Mouse (Mus musculus) c-Kit-positive CD71-positive TER-119-positive erythroid progenitor cells, embryonic 14.5 days (primary cell): Measurements from ENCODE around the gene Nek2.

ENCODE experiments used
- DNase-seq: peaks from one replicate; pipeline ENCODE4 v3.0.0-alpha.2; 2013; ENCODE audit warnings: low spot score

The Nek2 gene

DNA sequence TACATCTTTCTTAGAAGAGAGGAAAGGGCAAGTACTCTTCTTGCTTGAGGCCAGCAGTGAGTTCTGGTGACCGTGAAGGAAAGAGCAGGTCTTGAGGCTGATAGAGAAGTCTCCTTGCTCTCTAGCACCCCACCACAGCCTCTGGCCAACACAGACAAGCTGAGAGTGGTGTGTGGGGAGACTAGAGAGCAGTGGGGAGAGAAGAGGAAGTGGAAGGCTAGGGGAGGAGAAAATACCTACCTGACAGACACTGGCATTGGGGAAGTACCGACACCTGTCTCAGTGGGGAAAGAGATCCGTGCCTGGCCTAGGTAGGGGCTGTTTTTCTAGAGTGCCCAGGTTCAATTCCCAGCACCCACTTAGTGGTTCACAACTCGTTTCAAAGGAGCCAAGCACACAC lies 7.0 kb upstream of the Nek2 start:
- DNase-seq = no peak

DNA sequence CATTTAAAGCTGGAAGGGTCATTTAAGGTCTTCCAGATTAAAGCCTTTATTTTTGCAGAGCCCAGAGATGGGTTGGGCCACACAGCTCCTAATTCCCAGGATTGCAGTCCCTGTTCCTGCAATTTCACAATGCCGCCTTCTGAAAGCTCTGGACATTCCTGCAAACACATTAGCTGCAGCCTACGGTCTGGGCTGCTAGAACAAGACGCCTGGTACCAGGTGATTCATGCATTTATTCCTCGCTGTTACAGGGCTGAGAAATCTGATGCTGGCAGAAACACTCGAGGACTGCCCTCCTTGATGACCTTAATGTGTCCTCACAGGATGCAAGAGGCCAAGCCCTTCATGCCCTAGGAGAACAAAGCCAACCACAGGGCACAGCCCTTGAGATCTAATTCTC lies 6.3 kb upstream of the Nek2 start:
- DNase-seq = no peak

DNA sequence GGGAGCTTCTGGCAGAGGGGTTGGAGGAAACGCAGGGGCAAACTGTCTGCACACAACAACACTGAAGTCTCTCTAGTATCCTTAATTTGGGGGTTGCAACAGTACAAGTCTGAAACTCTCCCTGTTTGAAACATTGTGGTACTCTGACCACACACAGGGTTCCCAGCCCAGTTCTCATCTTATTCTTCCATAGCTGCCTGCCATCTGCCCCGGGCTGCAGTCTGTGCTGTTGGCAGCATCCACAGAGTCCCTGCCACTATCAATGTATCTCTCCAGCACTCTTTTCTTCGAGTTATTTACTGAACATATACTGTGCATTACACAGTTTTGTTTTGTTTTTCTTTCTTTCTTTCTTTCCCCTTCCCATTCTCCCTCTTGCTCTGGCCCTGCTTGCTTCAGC lies 4.6 kb upstream of the Nek2 start:
- DNase-seq = no peak

DNA sequence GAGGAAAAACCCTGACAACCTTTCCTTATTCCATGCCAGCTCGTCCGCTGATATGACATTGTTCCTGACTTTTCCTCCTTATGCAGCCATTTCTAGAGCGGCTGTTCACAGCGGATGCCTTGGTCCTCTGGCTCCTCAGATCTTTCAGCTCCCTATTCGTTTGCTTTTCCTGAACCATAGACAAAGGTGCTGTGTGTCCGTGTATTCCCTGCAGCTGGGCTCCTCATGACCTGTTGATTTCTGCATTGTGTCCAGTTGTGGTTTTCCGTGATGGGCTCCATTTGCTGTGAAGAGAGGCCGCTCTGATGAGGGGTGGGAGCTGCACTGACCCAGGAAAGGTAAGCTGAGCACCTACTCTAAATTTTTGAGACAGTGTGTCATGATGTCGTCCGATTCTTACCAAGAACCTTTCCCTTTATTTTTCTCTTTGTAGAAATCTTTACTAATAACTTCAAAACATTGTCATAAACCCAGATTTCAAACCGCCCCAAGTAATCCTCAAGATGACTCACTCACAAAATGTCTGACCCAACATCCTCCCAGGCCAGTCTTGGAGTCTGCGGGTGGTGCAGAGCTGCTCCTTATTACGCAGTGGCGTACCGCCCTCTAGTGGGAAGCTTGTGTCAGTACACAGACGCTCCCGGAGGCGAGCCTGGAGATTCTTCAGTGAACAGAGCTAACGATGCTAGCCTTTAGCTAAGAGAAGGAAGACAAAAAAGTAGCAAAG lies 3.7 kb upstream of the Nek2 start:
- peak; percentile 74 for DNase-seq

DNA sequence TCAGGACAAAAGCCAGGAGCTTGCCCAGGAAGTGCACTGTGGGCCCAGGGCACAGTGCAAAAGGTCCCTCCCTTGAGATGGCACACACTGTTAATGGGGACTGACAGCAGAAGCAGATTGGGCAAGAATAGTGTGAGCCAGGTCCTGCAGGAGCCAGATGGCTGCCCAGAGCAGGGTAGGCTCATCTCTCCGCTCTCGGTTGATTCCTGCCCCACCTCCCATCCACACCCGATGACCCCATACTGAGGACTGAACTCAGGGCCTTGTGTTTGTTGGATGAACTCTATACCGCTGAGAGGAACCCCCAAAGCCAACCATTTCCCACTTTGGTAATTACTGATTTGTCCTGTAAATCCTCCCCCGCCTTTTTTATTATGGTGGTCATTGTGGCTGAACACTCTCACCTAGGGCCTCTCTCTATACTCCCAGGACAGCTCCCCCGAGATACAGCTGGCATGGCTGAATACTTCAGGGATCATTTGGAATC lies 3.1 kb upstream of the Nek2 start:
- no peak for DNase-seq

DNA sequence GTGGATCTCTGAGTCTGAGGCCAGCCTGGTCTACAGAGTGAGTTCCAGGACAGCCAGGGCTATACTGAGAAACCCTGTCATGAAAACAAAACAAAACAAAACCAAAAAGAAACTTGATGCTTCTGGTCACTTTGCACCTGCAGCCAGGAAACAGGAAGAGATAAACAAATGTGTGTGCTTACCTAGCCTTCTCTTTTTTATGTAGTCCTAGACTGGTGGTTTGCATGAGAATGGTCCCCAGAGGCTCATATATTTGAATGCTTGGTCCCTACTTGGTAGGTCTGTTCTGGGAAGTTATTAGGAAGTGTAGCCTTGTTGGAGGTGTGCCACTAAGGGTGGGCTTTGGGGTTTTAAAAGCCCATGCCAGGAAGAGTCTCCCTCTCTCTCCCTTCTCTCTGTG lies 2.2 kb upstream of the Nek2 start:
- DNase-seq = no peak

DNA sequence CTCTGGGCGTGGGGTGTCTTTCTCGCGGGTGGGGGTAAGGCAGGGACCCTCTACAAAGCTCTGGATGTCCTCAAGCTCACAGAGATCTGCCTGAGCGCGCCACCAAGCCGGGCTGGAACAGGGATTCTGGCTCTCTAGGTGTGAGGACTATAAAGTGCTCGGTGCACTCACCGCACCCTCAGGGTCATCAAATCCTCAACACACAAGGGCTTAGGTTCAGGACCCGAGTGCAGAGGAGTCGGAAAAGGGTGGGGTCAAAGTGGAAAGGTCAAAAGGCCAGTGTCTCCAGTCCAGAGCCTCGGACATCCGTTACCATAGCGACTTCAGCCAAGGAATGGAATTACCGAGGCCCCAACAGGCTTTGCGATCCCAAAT lies 306 bp upstream of the Nek2 start:
- no peak for DNase-seq

DNA sequence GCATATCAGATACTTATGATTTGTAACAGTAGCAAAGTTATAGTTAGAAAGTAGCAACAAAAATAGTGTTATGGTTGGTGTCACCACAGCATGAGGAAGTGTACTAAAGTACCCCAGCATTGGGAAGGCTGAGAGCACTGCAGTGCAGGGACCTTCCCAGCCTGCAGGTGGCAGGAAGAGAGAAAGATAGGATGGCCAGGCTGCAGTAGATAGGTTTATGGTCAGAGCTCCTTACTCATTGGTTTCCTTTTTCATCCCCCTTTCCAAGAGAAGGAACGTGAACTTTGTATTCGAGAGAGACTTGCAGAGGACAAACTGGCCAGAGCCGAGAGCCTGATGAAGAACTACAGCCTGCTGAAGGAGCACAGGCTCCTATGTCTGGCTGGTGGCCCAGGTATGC lies 7.9 kb downstream of the Nek2 start:
- no peak for DNase-seq

DNA sequence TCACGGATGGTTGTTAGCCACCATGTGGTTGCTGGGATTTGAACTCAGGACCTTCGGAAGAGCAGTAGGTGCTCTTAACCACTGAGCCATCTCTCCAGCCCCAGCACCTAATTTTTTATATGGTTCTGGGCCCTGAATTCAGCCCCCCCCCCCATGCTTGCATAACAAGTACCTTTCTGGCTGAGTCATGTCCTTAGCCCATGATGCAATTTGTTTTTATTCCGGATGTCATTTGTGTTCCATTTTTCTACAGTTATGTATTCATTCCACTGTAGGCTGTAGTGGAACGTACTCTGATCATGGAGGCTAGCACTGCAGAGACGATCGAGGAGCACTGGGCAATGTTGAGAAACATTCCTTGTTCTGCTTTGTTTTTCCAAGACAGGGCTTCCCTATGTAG lies 12.2 kb downstream of the Nek2 start:
- DNase-seq = no peak

DNA sequence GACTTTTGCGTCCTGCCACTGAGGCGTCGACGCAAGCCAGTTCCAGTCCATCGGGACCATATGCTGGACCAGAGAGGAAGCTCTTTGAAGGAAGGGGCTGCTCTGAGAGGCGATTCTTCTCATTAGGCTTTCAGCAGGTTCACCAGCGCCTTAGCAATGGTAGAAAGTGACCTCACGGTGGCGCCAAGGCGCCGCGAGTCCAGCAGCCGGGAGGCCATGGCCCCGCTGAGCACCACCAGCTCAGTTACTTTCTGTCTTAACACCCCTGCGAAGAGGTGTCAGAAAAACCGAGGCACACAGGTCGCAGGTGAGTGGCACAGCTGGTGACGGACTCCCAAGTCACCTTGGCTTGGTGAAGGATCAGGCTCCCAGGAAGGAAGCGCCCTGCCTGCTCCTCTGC lies 13.6 kb downstream of the Nek2 start:
- peak; percentile 67 for DNase-seq

DNA sequence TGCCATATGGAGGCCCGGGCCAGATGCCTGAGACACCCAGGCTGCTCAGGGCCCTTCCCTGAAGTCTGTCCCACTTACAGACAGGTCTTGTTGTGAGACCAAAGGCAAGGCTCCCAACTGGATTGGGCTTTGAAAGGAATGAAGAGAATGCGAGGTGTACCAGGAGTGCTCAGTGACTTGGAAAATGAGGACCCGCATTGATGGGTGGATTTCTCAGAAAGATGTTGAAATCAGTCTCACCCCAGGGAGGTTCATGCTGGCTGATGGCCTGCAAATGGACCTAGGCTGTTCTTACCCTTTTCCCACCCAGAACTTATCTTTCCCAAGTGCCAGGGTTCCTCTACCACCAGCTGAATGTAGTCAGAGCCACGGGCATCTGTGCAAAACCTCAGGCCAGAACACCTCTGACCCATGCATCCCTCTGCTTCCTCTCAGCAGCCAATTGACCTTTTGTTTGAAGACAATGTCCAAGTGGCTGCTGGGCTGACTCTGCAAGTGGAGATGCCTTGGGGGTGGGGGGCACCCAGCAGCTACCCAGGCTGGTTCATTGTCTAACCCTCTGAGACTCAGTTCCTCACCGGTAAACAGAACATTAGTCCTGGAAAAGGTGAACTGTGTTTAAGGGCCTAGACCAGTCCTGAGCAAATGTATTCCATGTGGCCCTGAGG lies 15.2 kb downstream of the Nek2 start:
- no peak for DNase-seq

DNA sequence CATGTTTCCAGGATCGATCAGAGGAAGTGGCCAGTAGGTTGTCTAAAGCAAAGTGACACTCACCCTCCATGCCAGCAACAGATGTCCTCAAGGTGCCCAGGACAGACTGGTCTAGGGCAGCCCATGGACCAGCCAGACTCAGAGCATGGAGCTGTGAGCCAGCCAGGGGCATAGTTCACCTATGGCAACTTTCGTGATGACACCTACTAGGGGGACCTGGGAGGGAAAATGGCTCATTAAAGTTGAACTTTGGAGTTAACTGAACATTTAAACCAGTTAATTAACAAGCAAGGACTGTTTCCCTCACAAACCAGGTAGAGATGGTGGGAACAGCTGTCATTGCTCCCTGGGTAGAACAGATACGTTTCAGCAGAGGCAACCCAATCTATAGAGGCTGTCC lies 16.4 kb downstream of the Nek2 start:
- DNase-seq = no peak

DNA sequence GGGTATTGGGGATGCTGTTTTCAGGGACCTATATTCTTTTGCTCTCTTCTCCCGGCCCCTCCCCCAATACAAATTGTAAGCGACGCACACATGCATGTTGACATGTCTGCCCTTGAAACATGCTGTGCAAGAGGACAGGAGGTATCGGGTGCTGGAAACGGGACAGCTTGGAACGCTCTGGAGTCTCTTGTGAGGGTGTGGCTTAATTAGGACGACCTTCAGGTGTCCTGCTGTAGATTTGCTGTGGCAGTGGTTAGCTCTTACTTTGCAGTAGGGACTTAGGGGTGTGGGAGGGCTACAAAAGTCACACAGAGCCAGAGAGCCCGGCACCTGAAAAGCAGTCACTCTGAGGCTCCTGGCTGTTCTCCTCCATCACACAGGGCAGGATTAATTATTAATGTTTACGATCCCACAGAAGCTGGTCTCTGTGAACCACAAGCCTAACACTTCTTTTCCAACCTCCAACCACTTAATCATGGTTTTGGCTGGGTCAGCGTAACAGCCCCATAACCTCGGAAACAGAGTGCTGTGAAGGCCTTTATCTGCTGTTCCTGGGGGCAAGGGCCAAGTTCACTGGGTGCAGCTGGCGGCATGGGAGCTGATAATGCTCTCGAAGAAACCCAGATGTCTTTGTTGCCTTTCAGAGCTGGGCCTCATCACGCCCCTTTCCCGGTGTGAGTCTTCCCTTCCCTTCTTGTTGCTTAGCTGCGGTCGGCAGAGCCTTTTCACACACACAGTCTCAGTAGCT lies 17.9 kb downstream of the Nek2 start:
- DNase-seq = peak; percentile 50

DNA sequence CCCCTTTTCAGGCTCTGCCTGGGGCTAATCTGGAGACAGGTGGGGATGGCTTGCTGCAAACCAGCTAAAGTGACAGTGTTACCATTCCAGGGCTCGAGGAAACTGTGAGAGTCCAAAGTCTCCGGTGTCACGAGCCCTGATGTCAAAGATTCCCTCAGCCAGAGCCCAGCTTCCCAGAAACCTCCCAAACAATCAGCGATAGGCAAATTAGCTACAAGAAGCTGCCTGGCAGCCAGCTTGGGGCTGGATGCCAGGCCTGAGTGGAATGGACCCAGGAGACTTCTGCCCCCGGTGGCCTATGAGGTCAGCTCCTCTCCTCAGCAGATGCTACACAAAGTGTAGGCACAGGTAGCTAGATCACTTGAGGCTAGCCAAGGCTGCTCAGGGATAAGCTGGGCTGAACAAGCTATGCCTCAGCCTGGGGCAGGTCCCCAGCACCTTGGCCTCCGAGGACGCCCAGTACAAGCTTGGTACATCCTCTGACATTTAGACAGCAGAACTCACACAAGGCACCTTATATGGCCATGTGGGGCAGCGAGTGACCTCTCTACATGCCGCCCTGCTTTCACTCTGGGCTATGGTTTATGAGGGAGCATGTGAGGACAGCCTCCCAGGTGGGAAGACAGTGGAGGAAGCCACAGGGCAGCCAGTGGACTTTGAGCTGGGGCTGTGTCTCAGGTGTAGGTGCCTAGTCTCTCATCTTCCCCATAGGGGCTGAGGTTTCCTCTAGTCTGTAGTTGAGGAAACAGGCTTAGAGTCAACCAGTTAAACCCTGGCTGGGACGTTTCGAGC lies 19.7 kb downstream of the Nek2 start:
- no peak for DNase-seq

DNA sequence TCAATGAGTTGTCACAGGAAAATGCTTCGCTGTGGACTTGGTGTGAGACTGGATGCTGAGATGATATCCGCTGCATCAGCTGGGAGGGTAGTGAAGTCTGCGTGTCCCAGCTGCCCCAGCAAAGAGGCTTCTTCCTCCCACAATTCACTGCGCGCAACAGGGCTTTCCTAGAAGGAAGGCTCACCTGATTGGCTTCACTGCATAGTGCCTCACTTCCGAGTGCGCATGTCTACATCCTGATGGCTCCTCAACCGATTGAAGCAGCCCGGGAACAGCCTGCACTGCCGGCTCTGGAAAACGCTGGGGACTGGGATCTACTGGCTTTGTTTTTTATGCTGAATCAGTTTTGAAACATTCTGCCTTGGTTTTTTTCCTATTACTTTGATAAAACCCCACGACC lies 21.0 kb downstream of the Nek2 start:
- no peak for DNase-seq

DNA sequence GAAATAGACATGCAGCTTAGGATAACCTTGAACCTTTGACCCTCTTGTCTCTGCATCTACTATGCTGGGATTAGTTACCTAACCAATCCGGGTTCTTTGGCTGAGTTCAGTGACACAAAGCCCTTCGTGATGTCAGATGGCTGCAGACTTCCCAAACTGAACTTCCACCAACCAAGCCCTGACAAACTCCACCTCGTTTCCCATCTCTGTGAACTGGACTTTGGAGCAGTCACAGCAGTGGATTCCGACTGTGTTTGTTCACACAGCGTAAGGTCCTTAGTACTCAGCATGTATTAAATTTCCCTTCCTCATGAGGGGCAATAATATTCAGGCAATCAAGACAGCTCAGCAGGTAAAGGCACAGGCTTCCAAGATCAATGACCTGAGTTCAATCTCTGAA lies 25.4 kb downstream of the Nek2 start:
- DNase-seq = no peak

DNA sequence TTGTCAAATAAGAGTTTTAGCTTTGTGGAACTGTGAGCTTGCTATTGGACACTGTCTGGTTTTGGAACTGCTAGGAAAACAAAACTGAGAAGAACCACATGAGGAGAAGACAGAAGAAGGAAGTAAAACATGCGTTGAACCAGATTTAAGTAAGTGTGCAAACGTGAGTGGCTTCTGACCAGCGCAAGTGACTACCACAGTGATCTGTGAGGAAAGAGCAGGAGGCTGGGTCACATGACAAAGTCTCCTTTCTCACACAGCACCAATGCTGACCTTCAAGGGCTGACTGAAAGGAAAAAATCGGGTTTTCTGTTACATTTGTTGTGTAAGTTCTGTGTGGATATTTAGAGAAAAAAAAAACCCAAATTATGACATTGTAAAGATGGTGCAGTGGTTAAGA lies 28.3 kb downstream of the Nek2 start:
- DNase-seq = no peak

DNA sequence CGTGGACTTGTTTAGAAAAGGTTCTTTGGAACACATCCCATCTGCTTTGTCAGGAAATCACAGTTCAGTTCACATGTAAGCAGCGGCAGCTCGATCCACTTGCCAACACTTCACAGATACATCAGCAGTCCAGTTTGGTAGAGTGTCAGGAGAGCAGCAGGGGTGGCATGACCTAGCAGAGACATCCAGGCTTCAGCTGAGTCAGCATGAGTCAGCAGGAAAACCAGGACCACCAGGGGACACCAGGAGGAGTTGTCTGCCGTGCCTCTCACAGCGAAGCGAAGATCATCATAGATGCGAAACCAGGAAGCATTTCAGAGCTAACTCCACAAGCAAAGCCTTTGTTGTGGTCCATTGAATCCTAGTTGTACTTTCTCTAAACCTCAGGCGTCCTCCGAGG lies 32.2 kb downstream of the Nek2 start:
- DNase-seq = peak; percentile 52

DNA sequence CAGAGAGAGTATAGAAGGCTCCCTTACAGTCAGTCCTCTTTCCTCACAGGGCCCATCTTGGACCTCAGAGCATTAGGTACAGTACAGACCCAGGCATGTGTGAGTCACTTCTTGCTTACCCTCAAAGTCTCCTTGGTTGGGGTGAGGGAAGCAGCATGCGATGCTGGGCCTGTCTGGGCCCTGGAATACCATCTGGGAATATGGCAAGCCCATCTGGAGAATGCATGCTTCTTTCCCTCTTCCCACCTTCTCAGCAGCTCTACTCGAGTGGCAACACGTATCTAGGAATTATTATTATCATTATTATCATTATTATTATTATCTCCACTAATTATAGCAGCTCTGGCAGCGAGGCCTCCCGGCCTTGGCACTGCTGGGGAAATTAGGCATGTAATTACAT lies 33.5 kb downstream of the Nek2 start:
- DNase-seq = no peak

DNA sequence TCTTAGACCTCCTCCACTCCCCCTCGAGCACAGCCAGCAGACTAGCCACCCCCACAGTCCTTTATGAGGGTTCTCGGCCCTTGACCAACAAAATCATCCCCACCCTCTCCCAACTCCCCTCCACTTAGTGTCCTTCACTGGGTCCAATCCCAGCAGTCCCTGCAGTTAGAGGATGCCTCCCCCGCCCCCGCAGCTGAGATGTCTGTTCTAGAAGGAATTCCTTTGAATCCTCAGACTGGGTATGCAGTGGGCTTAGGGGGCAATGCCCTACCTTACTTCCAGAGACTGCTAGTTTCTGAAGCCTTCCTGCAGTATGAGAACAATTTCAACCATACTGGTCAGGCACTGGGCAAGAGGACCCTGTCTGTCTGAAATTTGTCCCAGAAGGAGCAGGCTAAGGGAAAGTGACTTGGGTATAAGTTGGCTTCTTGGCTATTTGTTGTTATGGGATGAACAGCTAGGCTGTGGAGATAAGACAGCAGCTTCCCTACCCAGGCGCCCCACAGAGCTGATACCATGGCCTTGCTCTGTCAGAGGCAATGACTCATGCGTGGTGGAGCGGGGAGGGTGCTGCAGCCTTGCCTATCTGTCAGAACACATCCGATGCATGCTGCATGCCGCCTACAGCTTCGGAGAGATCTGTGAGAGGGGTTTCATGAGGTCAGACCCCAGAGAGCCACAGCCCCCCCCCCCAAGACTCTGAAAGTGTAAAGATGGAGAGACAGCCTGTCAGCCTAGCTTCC lies 34.1 kb downstream of the Nek2 start:
- peak; percentile 89 for DNase-seq

DNA sequence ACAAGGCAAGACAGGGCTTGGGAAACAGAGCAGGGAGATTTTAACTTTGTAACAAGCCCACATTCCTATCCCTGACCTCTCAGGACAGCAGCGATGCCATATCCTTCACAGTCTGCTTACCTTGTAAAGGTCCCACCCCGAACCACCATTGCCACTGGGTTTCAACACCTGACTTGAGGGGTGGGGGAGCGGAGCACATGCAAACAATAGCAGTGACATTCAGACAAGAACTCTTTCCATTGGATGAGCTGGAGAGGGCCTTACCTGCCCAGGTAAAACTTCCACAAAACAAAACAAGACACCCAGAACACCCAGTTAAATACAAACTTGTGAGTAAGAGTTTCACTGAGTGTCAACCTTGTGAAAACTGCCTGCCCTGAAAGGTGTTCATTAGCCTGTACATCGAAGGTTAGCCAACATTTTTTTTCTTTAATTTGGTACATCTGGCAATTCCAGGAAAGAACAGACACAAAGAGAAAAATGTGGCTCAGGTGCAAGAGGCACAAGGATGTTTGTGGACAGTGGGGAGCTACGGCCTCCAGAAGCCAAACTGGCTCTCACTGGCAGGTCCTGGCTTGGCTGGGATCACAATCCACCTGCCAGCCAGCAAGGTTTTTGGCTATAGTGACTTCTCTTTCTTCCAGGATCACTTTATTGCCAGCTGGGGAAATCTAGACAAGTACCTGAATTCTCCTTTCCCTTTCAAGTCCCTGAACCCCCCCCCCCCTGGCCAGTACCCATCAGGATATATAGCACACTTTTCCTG lies 35.8 kb downstream of the Nek2 start:
- DNase-seq = no peak
